Mouse (Mus musculus): ENCODE results near the gene A2ml1. TPM values are rescaled to one million over a fixed set of nuclear protein-coding genes. Genes with fewer than 3 reads are reported as not detected.

A2ml1 gene
- total and polyA plus RNA-seq, 2 experiments from 2014 or later: 3.9 to 14.2 TPM

GRCm38 (mm10) chr6:128549463-128550452 lies 31.6 kb downstream of the A2ml1 start:
- no peak overlapping the region for H3K4me3 ChIP-seq (ENCODE audit: low read depth, low read length)
- no peaks in the 10 kb centered on the region for H3K36me3 ChIP-seq (ENCODE audit: insufficient read depth)
- H3K27ac ChIP-seq (ENCODE audit: low read depth, low read length): no peak overlapping the region
- DNase-seq: no peak
- H3K9ac ChIP-seq: no peak overlapping the region
- H3K4me2 ChIP-seq (ENCODE audit: low read depth): no peak overlapping the region
- H3K27me3 ChIP-seq (ENCODE audit: insufficient read depth, low read length): no peaks in the 10 kb centered on the region
- H3K4me1 ChIP-seq (ENCODE audit: insufficient read depth): no peaks in the 10 kb centered on the region
- WGBS: 85% methylated on average over 15 of the region's 15 CpGs
- no peaks in the 10 kb centered on the region for H3K9me3 ChIP-seq (ENCODE audit: low read length)
- TF ChIP-seq CTCF (IDR thresholded peaks at IDR 0.05; ENCODE audit: low read depth): no peak
- ATAC-seq: no peak

- no peaks in the 10 kb centered on the region for H3K27me3 ChIP-seq (ENCODE audit: insufficient read depth, low read length)
- no peak overlapping the region for H3K9ac ChIP-seq
- TF ChIP-seq CTCF (IDR thresholded peaks at IDR 0.05; ENCODE audit: low read depth): no peak
- ATAC-seq: no peak
- H3K4me1 ChIP-seq (ENCODE audit: insufficient read depth): no peaks in the 10 kb centered on the region
- no peak overlapping the region for H3K4me3 ChIP-seq (ENCODE audit: low read depth, low read length)
- no peak overlapping the region for H3K27ac ChIP-seq (ENCODE audit: low read depth, low read length)
- H3K9me3 ChIP-seq (ENCODE audit: low read length): no peaks in the 10 kb centered on the region
- 90% methylated on average over 10 of the region's 10 CpGs for WGBS
- no peaks in the 10 kb centered on the region for H3K36me3 ChIP-seq (ENCODE audit: insufficient read depth)
- no peak for DNase-seq
- H3K4me2 ChIP-seq (ENCODE audit: low read depth): no peak overlapping the region
Observed at GRCm38 (mm10) chr6:128548532-128548931, 32.9 kb downstream of the A2ml1 start.

GRCm38 (mm10) chr6:128545402-128545801 lies 36.0 kb downstream of the A2ml1 start:
- no peak overlapping the region for H3K4me2 ChIP-seq (ENCODE audit: low read depth)
- no peaks in the 10 kb centered on the region for H3K36me3 ChIP-seq (ENCODE audit: insufficient read depth)
- H3K27ac ChIP-seq (ENCODE audit: low read depth, low read length): no peak overlapping the region
- WGBS: 88% methylated on average over 4 of the region's 4 CpGs
- TF ChIP-seq CTCF (IDR thresholded peaks at IDR 0.05; ENCODE audit: low read depth): no peak
- no peaks in the 10 kb centered on the region for H3K4me1 ChIP-seq (ENCODE audit: insufficient read depth)
- ATAC-seq (no peak), DNase-seq (no peak)
- no peak overlapping the region for H3K9ac ChIP-seq
- no peaks in the 10 kb centered on the region for H3K9me3 ChIP-seq (ENCODE audit: low read length)
- no peaks in the 10 kb centered on the region for H3K27me3 ChIP-seq (ENCODE audit: insufficient read depth, low read length)
- no peak overlapping the region for H3K4me3 ChIP-seq (ENCODE audit: low read depth, low read length)

- DNase-seq (no peak), ATAC-seq (no peak)
- no peaks in the 10 kb centered on the region for H3K9me3 ChIP-seq (ENCODE audit: low read length)
- no peak for TF ChIP-seq CTCF (IDR thresholded peaks at IDR 0.05; ENCODE audit: low read depth)
- no peaks in the 10 kb centered on the region for H3K4me1 ChIP-seq (ENCODE audit: insufficient read depth)
- no peaks in the 10 kb centered on the region for H3K27me3 ChIP-seq (ENCODE audit: insufficient read depth, low read length)
- no peak overlapping the region for H3K27ac ChIP-seq (ENCODE audit: low read depth, low read length)
- H3K36me3 ChIP-seq (ENCODE audit: insufficient read depth): no peaks in the 10 kb centered on the region
- 84% methylated on average over 13 of the region's 13 CpGs for WGBS
- H3K4me2 ChIP-seq (ENCODE audit: low read depth): no peak overlapping the region
- H3K4me3 ChIP-seq (ENCODE audit: low read depth, low read length): no peak overlapping the region
- no peak overlapping the region for H3K9ac ChIP-seq
Observed at GRCm38 (mm10) chr6:128543226-128543625, 38.2 kb downstream of the A2ml1 start.

GRCm38 (mm10) chr6:128535250-128535649 lies 46.2 kb downstream of the A2ml1 start:
- H3K9me3 ChIP-seq (ENCODE audit: low read length): no peaks in the 10 kb centered on the region
- WGBS: 80% methylated on average over 2 of the region's 2 CpGs
- DNase-seq (no peak), ATAC-seq (no peak)
- no peak overlapping the region for H3K4me2 ChIP-seq (ENCODE audit: low read depth)
- H3K4me1 ChIP-seq (ENCODE audit: insufficient read depth): no peaks in the 10 kb centered on the region
- no peak for TF ChIP-seq CTCF (IDR thresholded peaks at IDR 0.05; ENCODE audit: low read depth)
- no peaks in the 10 kb centered on the region for H3K36me3 ChIP-seq (ENCODE audit: insufficient read depth)
- no peak overlapping the region for H3K9ac ChIP-seq
- no peak overlapping the region for H3K27ac ChIP-seq (ENCODE audit: low read depth, low read length)
- H3K27me3 ChIP-seq (ENCODE audit: insufficient read depth, low read length): no peaks in the 10 kb centered on the region
- no peak overlapping the region for H3K4me3 ChIP-seq (ENCODE audit: low read depth, low read length)

- ATAC-seq (no peak), DNase-seq (no peak)
- Histone ChIP-seq H3K9ac (no peak overlapping the region), H3K27ac (ENCODE audit: low read depth, low read length) (no peak overlapping the region), H3K27me3 (ENCODE audit: insufficient read depth, low read length) (no peaks in the 10 kb centered on the region), H3K4me3 (ENCODE audit: low read depth, low read length) (no peak overlapping the region), H3K36me3 (ENCODE audit: insufficient read depth) (no peaks in the 10 kb centered on the region), H3K4me2 (ENCODE audit: low read depth) (no peak overlapping the region), H3K4me1 (ENCODE audit: insufficient read depth) (no peaks in the 10 kb centered on the region), H3K9me3 (ENCODE audit: low read length) (no peaks in the 10 kb centered on the region)
- WGBS: 85% methylated on average over 6 of the region's 6 CpGs
- TF ChIP-seq CTCF (IDR thresholded peaks at IDR 0.05; ENCODE audit: low read depth): no peak
Observed at GRCm38 (mm10) chr6:128533296-128533695, 48.1 kb downstream of the A2ml1 start.

GRCm38 (mm10) chr6:128532701-128533100 lies 48.7 kb downstream of the A2ml1 start:
- Histone ChIP-seq H3K4me2 (ENCODE audit: low read depth) (no peak overlapping the region), H3K9me3 (ENCODE audit: low read length) (no peaks in the 10 kb centered on the region), H3K27me3 (ENCODE audit: insufficient read depth, low read length) (no peaks in the 10 kb centered on the region), H3K4me3 (ENCODE audit: low read depth, low read length) (no peak overlapping the region), H3K36me3 (ENCODE audit: insufficient read depth) (no peaks in the 10 kb centered on the region), H3K4me1 (ENCODE audit: insufficient read depth) (no peaks in the 10 kb centered on the region), H3K27ac (ENCODE audit: low read depth, low read length) (no peak overlapping the region), H3K9ac (no peak overlapping the region)
- 91% methylated on average over 9 of the region's 9 CpGs for WGBS
- no peak for DNase-seq
- no peak for TF ChIP-seq CTCF (IDR thresholded peaks at IDR 0.05; ENCODE audit: low read depth)
- ATAC-seq: no peak
